Mouse (Mus musculus): ENCODE results near the gene Obsl1.

- TF ChIP-seq POLR2A (IDR thresholded peaks at IDR 0.05; ENCODE audit: borderline replicate concordance, extremely low read depth, low read depth, low read length) (no peak), CTCF (IDR thresholded peaks at IDR 0.05; ENCODE audit: insufficient read depth, low read length) (no peak)
Measured at GRCm38 (mm10) chr1:75503651-75503980, 2.6 kb downstream of the Obsl1 start.
